Mouse (Mus musculus): ENCODE results near the gene Znrf1.

Znrf1 gene

GRCm38 (mm10) chr8:111535491-111535890 is 406 bp upstream of the Znrf1 start:
- no peak for DNase-seq

- peak; percentile 56 for DNase-seq
Observed at GRCm38 (mm10) chr8:111536978-111537764, 1.3 kb downstream of the Znrf1 start.

GRCm38 (mm10) chr8:111537765-111538158 is 1.9 kb downstream of the Znrf1 start:
- DNase-seq: no peak

- no peak for DNase-seq
Observed at GRCm38 (mm10) chr8:111538194-111538593, 2.3 kb downstream of the Znrf1 start.

- no peak for DNase-seq
Observed at GRCm38 (mm10) chr8:111539422-111540076, 3.7 kb downstream of the Znrf1 start.

- DNase-seq: no peak
Observed at GRCm38 (mm10) chr8:111543712-111544380, 7.9 kb downstream of the Znrf1 start.

- no peak for DNase-seq
Observed at GRCm38 (mm10) chr8:111545406-111546156, 9.7 kb downstream of the Znrf1 start.

GRCm38 (mm10) chr8:111547144-111547543 is 11.2 kb downstream of the Znrf1 start:
- no peak for DNase-seq

GRCm38 (mm10) chr8:111548201-111548600 is 12.3 kb downstream of the Znrf1 start:
- DNase-seq: no peak

- DNase-seq: no peak
Observed at GRCm38 (mm10) chr8:111550002-111550870, 14.3 kb downstream of the Znrf1 start.

GRCm38 (mm10) chr8:111551511-111552130 is 15.7 kb downstream of the Znrf1 start:
- no peak for DNase-seq

- DNase-seq: no peak
Observed at GRCm38 (mm10) chr8:111561824-111562223, 25.9 kb downstream of the Znrf1 start.

GRCm38 (mm10) chr8:111562274-111562803 is 26.4 kb downstream of the Znrf1 start:
- DNase-seq: no peak

- no peak for DNase-seq
Observed at GRCm38 (mm10) chr8:111563075-111563474, 27.2 kb downstream of the Znrf1 start.

GRCm38 (mm10) chr8:111563687-111564086 is 27.8 kb downstream of the Znrf1 start:
- DNase-seq: no peak

GRCm38 (mm10) chr8:111564093-111564492 is 28.2 kb downstream of the Znrf1 start:
- no peak for DNase-seq

- DNase-seq: no peak
Observed at GRCm38 (mm10) chr8:111565784-111566191, 29.9 kb downstream of the Znrf1 start.

GRCm38 (mm10) chr8:111566326-111566725 is 30.4 kb downstream of the Znrf1 start:
- DNase-seq: no peak

GRCm38 (mm10) chr8:111567571-111567970 is 31.7 kb downstream of the Znrf1 start:
- DNase-seq: no peak

- DNase-seq: no peak
Observed at GRCm38 (mm10) chr8:111568029-111568428, 32.1 kb downstream of the Znrf1 start.

GRCm38 (mm10) chr8:111569926-111570325 is 34.0 kb downstream of the Znrf1 start:
- DNase-seq: no peak

All from right cerebral cortex, postnatal 14 days (tissue).